Mouse (Mus musculus) heart, postnatal 10 days (tissue): ENCODE measurements around the gene Prss45. TPM values are rescaled to one million over a fixed set of nuclear protein-coding genes. Genes with fewer than 3 reads are reported as not detected.

ENCODE experiments used
- total RNA-seq, 2 experiments: library from RNA; stranded (reverse); gene quantifications; 2 replicates each; pipeline ENCODE4 v1.2.3; 2021

Prss45 gene
- total RNA-seq, 2 experiments from 2014 or later, result not detected

Other genes with a start within 250 kb of the Prss45 start
- 1 to 10 TPM; 2.2 to 2.3 TPM for gene Nradd, start 210.1 kb upstream of the Prss45 start, total RNA-seq
- gene Nbeal2, start 180.4 kb upstream of the Prss45 start, total RNA-seq, result 1 to 10 TPM; 8.3 to 8.7 TPM
- 10 to 100 TPM; 69.6 to 78.9 TPM for gene Ccdc12, start 178.1 kb upstream of the Prss45 start, total RNA-seq
- over 10,000 TPM; 11,120 to 11,825 TPM for gene Myl3, start 92.7 kb upstream of the Prss45 start, total RNA-seq
- gene Pth1r, start 87.4 kb upstream of the Prss45 start, total RNA-seq, result 10 to 100 TPM; 11.5 to 13.4 TPM
- gene Prss42, start 36.4 kb upstream of the Prss45 start, total RNA-seq, result not detected
- not detected for gene Prss44, start 20.6 kb upstream of the Prss45 start, total RNA-seq
- gene Prss43, start 7.9 kb upstream of the Prss45 start, total RNA-seq, result not detected
- gene Prss46, start 9.9 kb downstream of the Prss45 start, total RNA-seq, result not detected
- not detected for gene Prss50, start 23.4 kb downstream of the Prss45 start, total RNA-seq
- gene Als2cl, start 45.3 kb downstream of the Prss45 start, total RNA-seq, result 10 to 100 TPM; 19.6 to 20.4 TPM
- under 1 TPM; 0.69 to 0.74 TPM for gene Tmie, start 45.5 kb downstream of the Prss45 start, total RNA-seq
- not detected for gene Fam240a, start 82.3 kb downstream of the Prss45 start, total RNA-seq
- not detected for gene Tdgf1, start 111.6 kb downstream of the Prss45 start, total RNA-seq
- gene Lrrc2, start 117.0 kb downstream of the Prss45 start, total RNA-seq, result 10 to 100 TPM; 39.8 to 49.0 TPM
- gene Rtp3, start 156.0 kb downstream of the Prss45 start, total RNA-seq, result 1 to 10 TPM; 2.4 to 2.8 TPM
- gene Ltf, start 184.7 kb downstream of the Prss45 start, total RNA-seq, result 1 to 10 TPM in 1 of 2 experiments, under 1 TPM in 1; 0.72 to 2.3 TPM
- gene Ccrl2, start 222.9 kb downstream of the Prss45 start, total RNA-seq, result 1 to 10 TPM; 6.4 to 7.4 TPM